Mouse (Mus musculus) v-Abl transformed pro-B cells (cell line): ENCODE measurements around the gene Bhlha15.

Experiments used
- in situ Hi-C, 2 experiments: fragments of 400-800 bp; cut with MboI; formaldehyde crosslinking; loops; one replicate each; pipeline ENCODE4 v1.15.1; 2025; ENCODE audit not compliant: unreplicated experiment in 2 of 2

The Bhlha15 gene

DNA sequence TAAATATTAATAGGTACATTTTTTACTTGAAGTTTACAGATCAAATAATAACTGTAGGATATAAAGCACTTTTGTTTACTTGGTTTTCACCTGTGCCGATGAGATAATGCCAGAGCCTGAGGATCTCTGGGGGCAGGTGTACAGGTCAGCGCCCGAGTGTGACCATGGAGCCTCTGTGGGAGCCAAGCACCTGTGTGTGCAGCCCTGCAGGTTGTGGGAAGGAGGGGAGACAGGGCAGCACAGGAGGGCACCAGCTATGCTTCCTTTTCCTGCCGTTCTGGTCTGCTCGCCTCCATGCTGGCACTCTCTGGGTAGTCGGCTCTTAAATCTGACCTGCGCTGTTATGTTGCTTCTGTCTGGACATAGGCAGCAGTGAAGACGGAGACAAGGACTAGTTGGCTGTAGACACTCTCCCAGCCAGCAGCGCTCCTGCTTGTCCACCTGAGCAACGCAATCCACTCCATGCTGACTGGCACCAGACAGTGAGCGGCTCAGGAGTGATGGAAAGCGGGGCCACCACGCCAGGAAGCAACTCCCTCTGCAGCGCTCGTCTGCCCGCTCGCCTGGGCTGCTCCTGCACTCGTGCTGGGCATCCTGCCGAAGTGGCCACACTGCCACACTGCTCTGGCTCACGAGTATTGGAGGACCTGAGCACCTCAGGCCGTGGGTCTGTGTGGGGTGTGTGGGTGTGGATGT lies 5.6 kb upstream of the Bhlha15 start:
- in situ Hi-C loops: loop anchor here in 1 of 2 experiments (25.0 kb wide), 1 partner anchor 1272 kb away; the partner anchor contains the start of gene Actb

DNA sequence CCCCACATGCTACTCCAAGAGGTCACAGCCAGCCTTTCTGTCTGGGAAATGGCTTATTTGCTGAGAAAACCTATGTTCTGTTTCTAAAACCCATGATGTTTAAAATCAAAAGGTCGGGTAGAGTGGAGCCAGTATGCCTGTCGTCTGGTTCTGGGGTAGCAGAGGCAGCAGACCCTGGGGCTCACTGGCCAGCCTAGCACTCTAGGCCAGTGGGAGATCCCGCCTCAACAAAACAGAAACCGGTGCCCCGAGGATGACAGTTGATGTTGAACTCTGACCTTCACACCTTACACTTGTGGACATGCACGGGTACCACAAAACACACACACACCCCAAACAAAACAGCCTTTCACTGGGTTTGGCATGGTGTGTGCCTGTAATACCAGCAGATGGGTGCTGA lies 1.7 kb upstream of the Bhlha15 start:
- in situ Hi-C loops: loop anchor here in 1 of 2 experiments (25.0 kb wide), 1 partner anchor 1276 kb away; the partner anchor contains the start of gene Actb

DNA sequence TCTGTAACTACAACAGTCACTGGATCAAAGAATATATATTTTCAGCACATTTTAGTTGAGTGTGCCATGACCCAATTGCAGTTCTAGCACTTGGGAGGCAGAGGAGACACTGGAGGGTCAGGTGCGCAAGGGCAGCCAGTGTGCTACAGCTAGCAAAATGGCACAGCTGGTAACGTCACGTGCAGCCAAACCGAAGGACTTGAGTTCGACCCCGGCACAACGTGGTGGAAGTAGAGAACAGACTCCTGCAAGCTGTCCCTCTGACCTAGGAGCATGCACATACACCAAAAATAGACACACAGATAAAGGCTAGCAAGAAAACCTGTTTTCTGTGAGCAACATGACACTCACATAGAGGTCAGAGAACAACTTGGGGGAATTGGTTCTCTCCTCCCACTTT lies 759 bp upstream of the Bhlha15 start:
- in situ Hi-C loops: loop anchor here in 1 of 2 experiments (25.0 kb wide), 1 partner anchor 1277 kb away; the partner anchor contains the start of gene Actb

- in situ Hi-C loops: loop anchor here in 1 of 2 experiments (25.0 kb wide), 1 partner anchor 1279 kb away; the partner anchor contains the start of gene Actb
These were observed 940 bp downstream of the Bhlha15 start for GRCm38 (mm10) chr5:144191026-144191425.

DNA sequence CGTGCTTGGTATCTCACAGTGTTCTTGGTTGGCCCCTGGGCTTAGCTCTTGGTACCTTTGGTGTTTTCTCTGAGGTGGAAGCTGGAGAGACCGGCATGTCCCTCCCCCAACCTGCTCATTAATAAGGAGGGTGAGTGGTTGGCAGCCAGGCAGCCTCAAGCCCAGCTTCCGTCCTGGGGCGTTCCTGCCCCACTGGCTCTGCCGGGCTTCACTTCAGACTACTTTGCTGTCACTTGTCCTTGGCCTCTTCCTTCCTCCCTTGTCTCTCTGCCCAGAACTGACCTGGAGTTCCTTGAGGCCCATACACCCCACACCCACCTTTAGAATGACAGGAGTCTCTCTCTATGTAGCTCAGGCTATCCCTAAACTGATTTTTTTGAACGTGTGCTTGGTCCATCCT lies 2.6 kb downstream of the Bhlha15 start:
- in situ Hi-C loops: loop anchor here in 1 of 2 experiments (25.0 kb wide), 1 partner anchor 1280 kb away; the partner anchor contains the start of gene Actb

DNA sequence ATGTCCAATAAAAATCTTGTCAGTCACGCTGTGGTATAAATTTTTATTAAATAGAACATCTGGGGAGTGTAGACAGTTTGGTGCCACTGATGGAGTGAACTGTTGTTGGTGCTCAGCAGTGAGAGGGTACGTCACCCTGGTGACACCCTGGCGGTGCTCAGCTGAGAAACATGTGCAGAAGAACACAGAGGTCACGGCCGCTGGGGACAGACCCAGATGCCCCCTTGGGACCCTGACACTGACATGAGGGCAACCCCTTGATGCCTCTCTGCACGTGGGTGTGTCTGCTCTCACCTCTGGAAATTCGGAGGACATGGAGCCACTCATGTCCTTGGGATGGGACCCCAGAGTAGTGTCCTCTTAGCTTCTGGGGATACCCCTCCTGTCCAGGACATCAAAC lies 4.3 kb downstream of the Bhlha15 start:
- in situ Hi-C loops: loop anchor here in 1 of 2 experiments (25.0 kb wide), 1 partner anchor 1282 kb away; the partner anchor contains the start of gene Actb

DNA sequence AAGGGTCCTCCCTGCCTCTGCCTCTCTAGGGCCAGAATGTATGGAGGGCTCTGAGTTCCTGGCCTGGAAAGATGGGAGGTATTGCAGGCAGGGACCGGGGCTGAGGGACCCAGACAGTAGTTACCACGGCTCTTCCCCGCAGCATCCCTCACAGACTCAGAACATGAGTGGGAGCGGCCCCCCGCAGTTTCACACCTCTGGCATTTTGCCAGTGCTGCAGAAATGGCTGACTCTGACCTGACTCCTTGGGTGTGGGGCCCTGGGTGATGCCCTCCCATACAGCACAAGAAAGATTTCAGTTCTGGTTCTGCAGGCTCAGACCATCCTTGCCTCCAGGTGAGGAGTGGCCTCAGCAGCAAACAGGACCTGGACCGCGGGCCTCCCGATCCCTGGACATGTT lies 5.5 kb downstream of the Bhlha15 start:
- in situ Hi-C loops: loop anchor here in 1 of 2 experiments (25.0 kb wide), 1 partner anchor 1283 kb away; the partner anchor contains the start of gene Actb

DNA sequence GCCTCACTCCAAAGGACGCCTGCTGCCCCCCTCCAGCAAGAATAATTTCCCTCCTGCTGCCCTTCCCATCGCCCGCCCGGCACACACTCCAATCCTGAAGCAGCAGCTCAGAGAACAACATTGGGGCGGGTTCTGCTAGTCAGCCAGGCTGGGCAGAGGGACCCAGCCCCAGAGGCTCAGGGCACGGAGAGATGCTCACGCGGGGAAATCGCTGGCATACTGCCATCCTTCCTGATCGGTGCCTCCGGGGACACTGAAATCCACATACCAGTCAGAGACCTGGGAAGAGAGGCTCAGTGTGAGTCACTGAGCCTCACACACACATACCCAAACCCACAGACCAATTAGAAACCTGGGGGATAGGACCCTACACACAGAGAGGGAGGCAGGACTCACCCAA lies 10.5 kb downstream of the Bhlha15 start:
- in situ Hi-C loops: loop anchor here in 1 of 2 experiments (5.0 kb wide), 1 partner anchor 43 kb away; no protein-coding TSS in a partner anchor

DNA sequence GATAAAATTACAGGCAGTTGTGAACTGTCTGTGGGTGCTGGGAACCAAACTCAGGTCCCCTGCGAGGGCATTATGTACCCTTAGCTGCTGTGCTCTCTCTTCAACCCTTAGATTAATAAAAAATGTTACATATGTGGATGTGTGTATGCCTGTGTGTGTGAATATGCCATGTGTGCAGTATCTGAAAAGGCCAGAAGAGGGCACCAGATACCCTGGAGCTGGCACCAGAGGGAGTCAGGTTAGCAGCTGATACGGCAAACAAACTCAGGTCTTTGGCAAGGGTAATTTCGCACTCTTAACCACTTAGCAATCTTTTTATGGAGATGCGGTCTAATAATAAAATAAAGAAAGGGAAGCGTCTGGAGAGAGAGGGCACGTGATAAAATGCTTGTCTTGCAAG lies 12.3 kb downstream of the Bhlha15 start:
- in situ Hi-C loops: loop anchor here in 1 of 2 experiments (5.0 kb wide), 1 partner anchor 45 kb away; no protein-coding TSS in a partner anchor

DNA sequence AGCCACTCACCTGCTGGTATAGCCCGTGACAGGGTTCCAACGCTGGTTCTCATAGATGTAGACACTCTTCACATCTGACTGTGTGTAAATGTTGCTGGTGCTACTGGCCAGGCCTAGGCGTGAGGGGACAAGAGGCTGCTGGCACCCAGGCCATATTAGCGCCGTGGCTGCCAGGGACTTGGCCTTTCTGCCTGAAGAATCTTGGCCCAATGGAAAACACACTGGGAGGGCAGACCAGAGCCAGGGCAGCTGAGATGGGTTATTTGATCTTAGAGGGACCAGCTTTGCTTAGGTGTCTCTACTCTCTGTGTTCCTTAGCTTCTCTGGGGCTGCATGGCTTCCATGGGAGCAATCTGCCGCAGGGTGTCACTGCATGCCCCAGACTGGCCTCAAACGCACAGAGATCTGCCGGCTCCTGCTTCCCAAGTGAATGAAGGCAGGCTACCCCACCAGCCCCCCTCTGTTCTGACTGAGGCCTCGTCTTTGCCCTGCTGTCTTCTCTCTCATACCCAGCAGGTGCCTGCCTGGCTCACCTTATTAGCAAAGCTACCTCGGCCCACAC lies 13.4 kb downstream of the Bhlha15 start:
- in situ Hi-C loops: loop anchor here in 1 of 2 experiments (5.0 kb wide), 1 partner anchor 46 kb away; no protein-coding TSS in a partner anchor

- in situ Hi-C loops: loop anchor here in 1 of 2 experiments (5.0 kb wide), 1 partner anchor 47 kb away; no protein-coding TSS in a partner anchor
These were observed 14.2 kb downstream of the Bhlha15 start for GRCm38 (mm10) chr5:144204303-144204702.

DNA sequence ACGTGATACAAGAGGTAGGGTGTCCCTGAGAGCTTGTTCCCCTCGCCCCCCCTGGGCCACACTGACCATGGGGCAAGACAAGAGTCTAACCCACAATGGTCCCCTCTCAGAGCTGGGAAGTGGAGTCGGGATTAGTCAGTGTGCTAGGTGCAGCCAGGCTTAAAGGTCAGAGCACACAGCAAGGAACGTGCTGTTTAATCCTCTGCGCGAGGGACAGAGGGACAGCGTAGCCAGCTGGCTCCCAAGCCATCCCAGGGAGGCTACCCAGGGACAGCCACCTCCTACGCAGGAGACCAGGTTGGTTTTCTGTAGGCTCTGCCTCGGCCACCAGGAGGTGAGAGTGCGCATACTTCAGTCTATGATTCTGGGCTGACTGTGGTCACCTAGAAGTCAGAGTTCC lies 14.8 kb downstream of the Bhlha15 start:
- in situ Hi-C loops: loop anchor here (5.0 kb wide), 2 partner anchors 48 to 163 kb away; no protein-coding TSS in a partner anchor

- in situ Hi-C loops: loop anchor here in 1 of 2 experiments (5.0 kb wide), 1 partner anchor 164 kb away; no protein-coding TSS in a partner anchor
These were observed 16.0 kb downstream of the Bhlha15 start for GRCm38 (mm10) chr5:144206069-144206468.

- in situ Hi-C loops: loop anchor here in 1 of 2 experiments (5.0 kb wide), 1 partner anchor 165 kb away; no protein-coding TSS in a partner anchor
These were observed 17.4 kb downstream of the Bhlha15 start for GRCm38 (mm10) chr5:144207478-144207877.

DNA sequence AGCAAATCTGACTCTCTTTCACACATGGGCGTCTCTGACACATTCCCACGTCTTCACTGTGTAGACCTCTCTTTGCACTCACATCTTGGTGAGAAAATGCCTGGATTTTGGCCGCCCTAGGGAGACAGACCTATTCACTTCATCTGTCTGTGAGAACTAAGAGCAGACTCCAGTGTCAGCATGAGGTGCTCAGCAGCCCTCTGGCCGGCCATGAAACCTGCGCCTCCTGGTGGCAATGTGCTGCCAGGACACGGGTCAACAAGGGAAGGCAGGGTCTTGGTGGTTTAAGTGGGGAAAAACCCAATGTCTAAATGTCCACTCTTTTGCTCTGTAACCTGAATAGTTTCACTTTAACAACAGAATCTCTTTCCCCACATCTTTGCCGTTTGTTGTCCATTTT lies 24.4 kb downstream of the Bhlha15 start:
- in situ Hi-C loops: loop anchor here in 1 of 2 experiments (5.0 kb wide), 1 partner anchor 172 kb away; no protein-coding TSS in a partner anchor

- in situ Hi-C loops: no loop called here
These were observed 25.9 kb downstream of the Bhlha15 start for GRCm38 (mm10) chr5:144215992-144216391.

DNA sequence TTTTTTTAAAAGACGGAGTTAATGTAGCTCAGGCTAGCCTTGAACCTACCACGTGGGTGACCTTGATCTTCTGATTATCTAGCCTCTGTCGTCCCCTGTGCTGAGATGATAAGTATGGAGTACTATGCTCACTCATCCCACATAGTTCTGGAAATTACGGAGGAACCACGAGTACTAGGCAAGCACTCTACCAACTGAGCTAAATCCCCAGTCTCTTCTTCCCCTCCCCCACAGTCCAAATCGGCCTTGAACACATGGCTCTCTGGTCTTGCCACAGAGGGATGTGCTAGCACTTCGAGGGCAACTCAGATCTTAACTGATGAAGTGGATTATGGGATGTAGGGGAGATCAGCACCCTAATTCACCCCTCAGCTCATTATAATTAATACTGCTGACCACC lies 28.0 kb downstream of the Bhlha15 start:
- in situ Hi-C loops: no loop called here

DNA sequence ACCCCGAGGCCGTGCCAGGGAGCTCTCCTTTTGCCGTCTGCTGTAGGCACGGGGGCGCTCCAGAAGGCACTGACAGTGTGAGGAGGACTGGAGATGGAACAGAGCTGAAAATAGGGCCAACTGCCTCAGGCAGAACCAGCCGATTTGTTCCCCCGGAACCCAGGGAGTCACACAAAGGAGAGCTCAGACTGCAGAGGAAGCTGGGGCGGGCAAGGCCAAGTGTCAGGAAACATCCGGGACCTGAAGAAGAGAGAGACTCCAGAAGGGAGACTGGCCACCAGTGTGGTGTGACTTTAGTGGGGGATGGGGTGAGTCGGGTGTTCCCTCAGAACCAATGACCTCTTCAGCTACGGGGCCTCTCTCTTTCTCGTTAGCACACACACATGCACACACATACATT lies 29.2 kb downstream of the Bhlha15 start:
- in situ Hi-C loops: no loop called here

- in situ Hi-C loops: loop anchor here in 1 of 2 experiments (5.0 kb wide), 1 partner anchor 62 kb away; no protein-coding TSS in a partner anchor
These were observed 29.9 kb downstream of the Bhlha15 start for GRCm38 (mm10) chr5:144219936-144220335.

GRCm38 (mm10) chr5:144221305-144221704 lies 31.2 kb downstream of the Bhlha15 start:
- in situ Hi-C loops: loop anchor here in 1 of 2 experiments (5.0 kb wide), 1 partner anchor 61 kb away; no protein-coding TSS in a partner anchor
